ENCODE assay signal across 8 mouse cellular contexts in the genomic region with DNA sequence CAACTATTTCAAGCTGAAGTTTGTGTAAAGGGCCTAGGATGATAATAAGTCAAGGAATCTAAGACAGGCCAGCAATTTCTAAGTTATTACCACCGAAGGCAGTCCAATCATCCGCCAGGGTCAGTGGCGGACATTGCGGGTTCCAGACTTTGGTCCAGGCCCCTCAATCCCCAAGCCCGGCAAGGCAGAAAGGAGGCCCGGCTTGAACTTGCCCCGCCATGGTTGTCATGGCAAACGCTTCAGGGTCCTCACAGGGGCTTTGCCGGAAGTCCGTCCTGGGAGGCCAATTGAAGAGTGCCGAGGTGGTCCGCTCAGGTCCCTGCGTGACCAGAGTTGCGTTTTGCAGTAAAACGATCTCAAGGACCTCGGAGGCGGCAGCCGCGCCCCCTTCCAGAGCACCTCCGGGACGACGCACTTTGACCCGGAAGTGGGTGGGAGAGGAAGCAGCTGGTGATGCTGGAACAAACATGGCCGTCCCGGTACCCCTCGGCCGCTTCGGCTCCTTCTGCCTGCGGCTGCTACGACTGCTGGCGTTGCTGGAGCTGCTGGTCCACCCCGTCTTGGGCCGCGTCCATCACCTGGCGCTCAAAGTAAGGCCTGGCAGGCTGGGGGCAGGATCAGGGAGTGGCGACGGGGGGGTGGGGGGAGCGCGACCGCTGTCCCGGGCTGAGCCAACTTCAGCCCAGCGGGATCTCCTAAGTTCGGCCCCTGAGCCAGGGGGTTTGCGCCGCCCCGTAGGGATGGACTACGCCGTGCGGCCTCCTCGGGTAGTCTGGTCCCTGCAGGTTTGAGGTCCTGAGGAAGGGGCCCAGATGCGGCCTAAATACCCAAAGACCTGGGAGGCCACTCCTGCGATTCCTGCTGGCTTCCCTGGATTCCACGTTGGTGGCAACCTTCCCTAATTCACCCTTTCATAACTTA. TPM values are rescaled to one million over a fixed set of nuclear protein-coding genes. Genes with fewer than 3 reads are reported as not detected.
A peak's percentile ranks its signal among the peaks of the same experiment; 100 is the strongest.
DNase-seq lines count a peak whose midpoint lies in the region; ATAC-seq and TF ChIP-seq lines count a peak whose summit lies in the region.

TSS of gene Gpr107 (plus strand) at position 425 of the 921 bp plus-strand sequence.

- ATAC-seq in embryonic facial prominence, embryonic 15.5 days (ENCODE audit: insufficient number of reproducible peaks, low FRiP score, low TSS enrichment, low read depth) = peak; percentile 87
- peak; percentile 94 for ATAC-seq in kidney, embryonic 14.5 days (ENCODE audit: low FRiP score, low TSS enrichment)

- no peaks in the 10 kb centered on the region for H3K27me3 ChIP-seq in embryonic facial prominence, embryonic 15.5 days
- no peaks in the 10 kb centered on the region for H3K27me3 ChIP-seq in kidney, embryonic 14.5 days (ENCODE audit: control insufficient read depth, insufficient read depth, low read length)
- no peaks in the 10 kb centered on the region for H3K27me3 ChIP-seq in liver, adult 2 months (ENCODE audit: control insufficient read depth, insufficient read depth, low read length)
- no peaks in the 10 kb centered on the region for H3K27me3 ChIP-seq in myocyte (ENCODE audit: control insufficient read depth, insufficient read depth, insufficient read length)
- H3K27me3 ChIP-seq in splenic B cell, adult 2 months (ENCODE audit: control insufficient read depth, insufficient read depth, low read length, poor library complexity, severe bottlenecking) = no peaks in the 10 kb centered on the region

- peak within 1 kb of the TSS; percentile 93 for H3K4me3 ChIP-seq in bone marrow, adult 2 months (replicated peaks; ENCODE audit: control insufficient read depth, low read depth, low read length)
- H3K4me3 ChIP-seq in embryonic facial prominence, embryonic 15.5 days (replicated peaks) = peak within 1 kb of the TSS; percentile 98
- H3K4me3 ChIP-seq in kidney, embryonic 14.5 days (ENCODE audit: low read length) = peak within 1 kb of the TSS; percentile 98
- peak within 1 kb of the TSS; percentile 93 for H3K4me3 ChIP-seq in liver, adult 2 months (ENCODE audit: insufficient read depth, low read depth, low read length)
- H3K4me3 ChIP-seq in myocyte = peak within 1 kb of the TSS; percentile 98

- no peak within 1 kb of the TSS; the same call in 1 of the 2 replicates for H3K27ac ChIP-seq in bone marrow, adult 2 months (ENCODE audit: control insufficient read depth, insufficient read depth, low read depth, low read length, poor library complexity)
- H3K27ac ChIP-seq in embryonic facial prominence, embryonic 15.5 days (replicated peaks) = peak within 1 kb of the TSS; percentile 84
- peak within 1 kb of the TSS; percentile 83 for H3K27ac ChIP-seq in kidney, embryonic 14.5 days (ENCODE audit: low read depth, low read length)
- H3K27ac ChIP-seq in liver, adult 2 months (replicated peaks; ENCODE audit: insufficient read depth, low read depth, low read length) = no peak within 1 kb of the TSS; the same call in 1 of the 2 replicates

- H3K4me1 ChIP-seq in bone marrow, adult 2 months (ENCODE audit: control insufficient read depth, insufficient read depth, low read length) = peaks cover 2% of the 10 kb centered on the region; the same call in 1 of the 2 replicates
- peaks cover 23% of the 10 kb centered on the region for H3K4me1 ChIP-seq in embryonic facial prominence, embryonic 15.5 days
- H3K4me1 ChIP-seq in kidney, embryonic 14.5 days (ENCODE audit: control insufficient read depth, insufficient read depth, low read length) = peaks cover 17% of the 10 kb centered on the region
- peaks cover 8% of the 10 kb centered on the region; the same call in 1 of the 2 replicates for H3K4me1 ChIP-seq in liver, adult 2 months (ENCODE audit: control insufficient read depth, insufficient read depth, low read length)

- H3K79me2 ChIP-seq in liver, adult 2 months (ENCODE audit: control insufficient read depth, insufficient read depth, low read length) = peaks cover 32% of the 10 kb centered on the region
- H3K79me2 ChIP-seq in myocyte (ENCODE audit: control insufficient read depth, insufficient read depth) = peaks cover 61% of the 10 kb centered on the region

- H3ac ChIP-seq in myocyte (ENCODE audit: control insufficient read depth, insufficient read length) = peak within 1 kb of the TSS; percentile 32

- peak; percentile 87 for DNase-seq in A20 (ENCODE audit: low read depth, low spot score)
- peak; percentile 83 to 84 for DNase-seq in heart, adult 9 months (ENCODE audit: low spot score in 2 of 2)
- DNase-seq in liver, adult 2 months (ENCODE audit: extremely low read depth, low read depth, low spot score) = peak; percentile 71
- DNase-seq in splenic B cell, adult 2 months (ENCODE audit: low read depth, low spot score) = peak; percentile 84

- no peaks in the 10 kb centered on the region for H3K9me3 ChIP-seq in embryonic facial prominence, embryonic 15.5 days (replicated peaks)
- H3K9me3 ChIP-seq in kidney, embryonic 14.5 days (ENCODE audit: control insufficient read depth, low read length) = no peaks in the 10 kb centered on the region

- H3K36me3 ChIP-seq in embryonic facial prominence, embryonic 15.5 days = peaks cover 20% of the 10 kb centered on the region
- H3K36me3 ChIP-seq in kidney, embryonic 14.5 days (ENCODE audit: control insufficient read depth, insufficient read depth, low read length) = no peaks in the 10 kb centered on the region; the same call in 1 of the 2 replicates
- peaks cover 3% of the 10 kb centered on the region; the same call in 1 of the 2 replicates for H3K36me3 ChIP-seq in liver, adult 2 months (ENCODE audit: control insufficient read depth, insufficient read depth, low read length)
- peaks cover 11% of the 10 kb centered on the region for H3K36me3 ChIP-seq in myocyte (ENCODE audit: control insufficient read depth, insufficient read depth)
- H3K36me3 ChIP-seq in splenic B cell, adult 2 months (ENCODE audit: control insufficient read depth, insufficient read depth, low read length, poor library complexity, severe bottlenecking) = no peaks in the 10 kb centered on the region

- no peak for TF ChIP-seq CTCF in bone marrow, adult 2 months (IDR thresholded peaks at IDR 0.05; ENCODE audit: control insufficient read depth, insufficient read depth, low read length)
- no peak for TF ChIP-seq CTCF in liver, adult 2 months (IDR thresholded peaks at IDR 0.05; ENCODE audit: low read depth, low read length)

- TF ChIP-seq POLR2A in bone marrow, adult 2 months (IDR thresholded peaks at IDR 0.05; ENCODE audit: borderline replicate concordance, control insufficient read depth, low read depth, low read length) = peak; percentile 72; the same call in 1 of the 2 replicates
- peak; percentile 59; the same call in 1 of the 2 replicates for TF ChIP-seq POLR2A in liver, adult 2 months (IDR thresholded peaks at IDR 0.05; ENCODE audit: extremely low read depth, insufficient read depth, low read length)
- TF ChIP-seq POLR2A in myocyte (IDR thresholded peaks at IDR 0.05; ENCODE audit: insufficient read length, low read depth) = peak; percentile 91

- under 1% methylated on average over 53 of the region's 53 CpGs for WGBS in bone marrow, adult 2 months
- under 1% methylated on average over 53 of the region's 53 CpGs for WGBS in embryonic facial prominence, embryonic 15.5 days
- 1% methylated on average over 53 of the region's 53 CpGs for WGBS in kidney, embryonic 14.5 days
- 1% methylated on average over 53 of the region's 53 CpGs for WGBS in liver, adult 2 months

- H3K4me2 ChIP-seq in embryonic facial prominence, embryonic 15.5 days (replicated peaks) = peak within 1 kb of the TSS; percentile 64
- H3K4me2 ChIP-seq in kidney, embryonic 14.5 days (replicated peaks; ENCODE audit: low read depth, low read length) = peak within 1 kb of the TSS; percentile 54
- H3K4me2 ChIP-seq in myocyte (ENCODE audit: low read depth) = peak within 1 kb of the TSS; percentile 91

- H3K9ac ChIP-seq in embryonic facial prominence, embryonic 15.5 days = peak within 1 kb of the TSS; percentile 87
- H3K9ac ChIP-seq in kidney, embryonic 14.5 days (ENCODE audit: low read depth, low read length) = peak within 1 kb of the TSS; percentile 79
- peak within 1 kb of the TSS; percentile 93 for H3K9ac ChIP-seq in liver, adult 2 months (ENCODE audit: low read depth, low read length)

TF ChIP-seq in myocyte, 11 proteins besides CTCF, POLR2A, EP300 and RAD21:
- TF ChIP-seq CEBPB (IDR thresholded peaks at IDR 0.05; ENCODE audit: insufficient read depth, poor library complexity, severe bottlenecking) (no peak), MAX (IDR thresholded peaks at IDR 0.05; ENCODE audit: low read depth) (no peak), REST (IDR thresholded peaks at IDR 0.05; ENCODE audit: insufficient read depth, insufficient read length) (no peak), USF1 (IDR thresholded peaks at IDR 0.05; ENCODE audit: low read depth) (no peak), MYOD1 (IDR thresholded peaks at IDR 0.05; ENCODE audit: control insufficient read depth in 1 of 3, insufficient read length in 2 of 3, low read depth in 2 of 3) (peak in 2 of 3 experiments; percentile 62 to 83), POLR2AphosphoS2 (IDR thresholded peaks at IDR 0.05; ENCODE audit: insufficient read length, low read depth) (peak; percentile 84), SRF (IDR thresholded peaks at IDR 0.05; ENCODE audit: control insufficient read depth, insufficient read length, low read depth) (no peak), E2F4 (IDR thresholded peaks at IDR 0.05; ENCODE audit: insufficient read depth) (no peak), MYOG (IDR thresholded peaks at IDR 0.05; ENCODE audit: control insufficient read depth in 1 of 3, insufficient read depth in 1 of 3, insufficient read length in 2 of 3, low read depth in 2 of 3) (peak; percentile 24 to 78 (median 71)), TCF12 (IDR thresholded peaks at IDR 0.05; ENCODE audit: insufficient read depth, poor library complexity, severe bottlenecking) (no peak), TCF3 (IDR thresholded peaks at IDR 0.05; ENCODE audit: insufficient read length, low read depth) (no peak)
TF ChIP-seq in myocyte: peak in this region for 3.

RNA-seq across cellular contexts. Expression of gene Gpr107, which starts in this region (rescaled TPM):
- 21.0 and 27.9 TPM in 2 replicates for polyA plus RNA-seq in bone marrow, adult 2 months (2011; ENCODE audit: insufficient read depth, insufficient read length, low replicate concordance, missing spikeins)
- 35.5 and 40.6 TPM in 2 replicates for polyA plus RNA-seq in embryonic facial prominence, embryonic 15.5 days (2015; fragmentation: Nextera tagmentation; extraction: Ambion mirVana)
- polyA plus RNA-seq in kidney, embryonic 14.5 days (2014; fragmentation: Nextera tagmentation; extraction: Ambion mirVana) = 26.6 and 27.5 TPM in 2 replicates
- 10.0 and 11.4 TPM in 2 replicates for total RNA-seq in liver, adult 2 months (2014; rRNA removed)
- polyA plus RNA-seq in liver, adult 2 months (2012; rRNA removed) = 6.8 and 8.3 TPM in 2 replicates
- 35.2 TPM for polyA plus RNA-seq in myocyte (2012; fragmentation: generic; extraction: Trizol)

Comparison
In these comparisons a context has a peak if more than half of its experiments do, and no peak if none do; other contexts are left out.
1. H3K27ac ChIP-seq: peak in embryonic facial prominence, embryonic 15.5 days (single experiment) and kidney, embryonic 14.5 days (single experiment); none in bone marrow, adult 2 months (single experiment) and liver, adult 2 months (single experiment).
2. Peak in every context shown above with its lines, with median percentiles within 50 percentile points of each other: DNase-seq, H3K4me3 ChIP-seq, POLR2A ChIP-seq, H3K4me2 ChIP-seq and H3K9ac ChIP-seq.